Mouse (Mus musculus): ENCODE measurements at regions not wholly inside any gene's neighbourhood (a gene's known extent, or its start where the extent isn't known, plus 50 kb on each side); places are given as distances from the start of the nearest gene placed in this dataset.

- DNase-seq (ENCODE audit: low spot score) (no peak), ATAC-seq (replicated peaks; ENCODE audit: low FRiP score) (no peak)
- WGBS: 78% methylated on average over 19 of the region's 19 CpGs
- H3K27me3 ChIP-seq (replicated peaks; ENCODE audit: control insufficient read depth, insufficient read depth, low read length): no peaks in the 10 kb centered on the region
- H3K4me2 ChIP-seq: no peak overlapping the region
- H3K27ac ChIP-seq (ENCODE audit: low read depth, low read length): no peak overlapping the region
- H3K4me1 ChIP-seq (replicated peaks; ENCODE audit: control insufficient read depth, insufficient read depth, low read length): no peaks in the 10 kb centered on the region
- no peaks in the 10 kb centered on the region for H3K9me3 ChIP-seq (ENCODE audit: control insufficient read depth, low read length)
- H3K9ac ChIP-seq (ENCODE audit: low read depth, low read length): no peak overlapping the region
- no peaks in the 10 kb centered on the region for H3K36me3 ChIP-seq (ENCODE audit: control insufficient read depth, insufficient read depth, low read length)
- no peak overlapping the region for H3K4me3 ChIP-seq (ENCODE audit: low read depth, low read length)
Observed at GRCm38 (mm10) chr8:34380615-34381014, 269.1 kb upstream of the Gm10131 start.

- no peak overlapping the region for H3K4me2 ChIP-seq
- H3K27ac ChIP-seq (ENCODE audit: low read depth, low read length): no peak overlapping the region
- no peaks in the 10 kb centered on the region for H3K27me3 ChIP-seq (replicated peaks; ENCODE audit: control insufficient read depth, insufficient read depth, low read length)
- WGBS: 29% methylated on average over 3 of the region's 3 CpGs
- ATAC-seq (replicated peaks; ENCODE audit: low FRiP score) (no peak), DNase-seq (ENCODE audit: low spot score) (no peak)
- H3K9me3 ChIP-seq (ENCODE audit: control insufficient read depth, low read length): no peaks in the 10 kb centered on the region
- no peaks in the 10 kb centered on the region for H3K36me3 ChIP-seq (ENCODE audit: control insufficient read depth, insufficient read depth, low read length)
- no peak overlapping the region for H3K4me3 ChIP-seq (ENCODE audit: low read depth, low read length)
- H3K9ac ChIP-seq (ENCODE audit: low read depth, low read length): no peak overlapping the region
- H3K4me1 ChIP-seq (replicated peaks; ENCODE audit: control insufficient read depth, insufficient read depth, low read length): no peaks in the 10 kb centered on the region
Observed at GRCm38 (mm10) chr8:34377154-34377553, 265.6 kb upstream of the Gm10131 start.

GRCm38 (mm10) chr8:34374242-34374641 lies 262.7 kb upstream of the Gm10131 start:
- no peak overlapping the region for H3K4me2 ChIP-seq
- 87% methylated on average over 9 of the region's 9 CpGs for WGBS
- ATAC-seq (replicated peaks; ENCODE audit: low FRiP score): no peak

GRCm38 (mm10) chr8:34372666-34372980 lies 261.1 kb upstream of the Gm10131 start:
- Histone ChIP-seq H3K4me3 (ENCODE audit: low read depth, low read length) (no peak overlapping the region), H3K27me3 (replicated peaks; ENCODE audit: control insufficient read depth, insufficient read depth, low read length) (no peaks in the 10 kb centered on the region), H3K9me3 (ENCODE audit: control insufficient read depth, low read length) (no peaks in the 10 kb centered on the region), H3K4me2 (no peak overlapping the region), H3K36me3 (ENCODE audit: control insufficient read depth, insufficient read depth, low read length) (no peaks in the 10 kb centered on the region), H3K27ac (ENCODE audit: low read depth, low read length) (no peak overlapping the region), H3K9ac (ENCODE audit: low read depth, low read length) (no peak overlapping the region), H3K4me1 (replicated peaks; ENCODE audit: control insufficient read depth, insufficient read depth, low read length) (no peaks in the 10 kb centered on the region)
- ATAC-seq (replicated peaks; ENCODE audit: low FRiP score): no peak
- 74% methylated on average over 6 of the region's 6 CpGs for WGBS
- DNase-seq (ENCODE audit: low spot score): no peak

More at GRCm38 (mm10) chr8:34374242-34374641, 262.7 kb upstream of the Gm10131 start:
- Histone ChIP-seq H3K9ac (ENCODE audit: low read depth, low read length) (no peak overlapping the region), H3K27ac (ENCODE audit: low read depth, low read length) (no peak overlapping the region), H3K4me3 (ENCODE audit: low read depth, low read length) (no peak overlapping the region), H3K9me3 (ENCODE audit: control insufficient read depth, low read length) (no peaks in the 10 kb centered on the region), H3K27me3 (replicated peaks; ENCODE audit: control insufficient read depth, insufficient read depth, low read length) (no peaks in the 10 kb centered on the region), H3K4me1 (replicated peaks; ENCODE audit: control insufficient read depth, insufficient read depth, low read length) (no peaks in the 10 kb centered on the region), H3K36me3 (ENCODE audit: control insufficient read depth, insufficient read depth, low read length) (no peaks in the 10 kb centered on the region)
- DNase-seq (ENCODE audit: low spot score): no peak

GRCm38 (mm10) chr8:34371973-34372665 lies 260.6 kb upstream of the Gm10131 start:
- Histone ChIP-seq H3K27me3 (replicated peaks; ENCODE audit: control insufficient read depth, insufficient read depth, low read length) (no peaks in the 10 kb centered on the region), H3K4me2 (no peak overlapping the region), H3K9me3 (ENCODE audit: control insufficient read depth, low read length) (no peaks in the 10 kb centered on the region), H3K9ac (ENCODE audit: low read depth, low read length) (no peak overlapping the region), H3K4me1 (replicated peaks; ENCODE audit: control insufficient read depth, insufficient read depth, low read length) (no peaks in the 10 kb centered on the region), H3K4me3 (ENCODE audit: low read depth, low read length) (no peak overlapping the region), H3K27ac (ENCODE audit: low read depth, low read length) (no peak overlapping the region), H3K36me3 (ENCODE audit: control insufficient read depth, insufficient read depth, low read length) (no peaks in the 10 kb centered on the region)
- WGBS: 84% methylated on average over 17 of the region's 17 CpGs
- ATAC-seq (replicated peaks; ENCODE audit: low FRiP score) (no peak), DNase-seq (ENCODE audit: low spot score) (no peak)

- H3K27me3 ChIP-seq (replicated peaks; ENCODE audit: control insufficient read depth, insufficient read depth, low read length): no peaks in the 10 kb centered on the region
- H3K4me3 ChIP-seq (ENCODE audit: low read depth, low read length): no peak overlapping the region
- ATAC-seq (replicated peaks; ENCODE audit: low FRiP score) (no peak), DNase-seq (ENCODE audit: low spot score) (no peak)
- H3K4me1 ChIP-seq (replicated peaks; ENCODE audit: control insufficient read depth, insufficient read depth, low read length): no peaks in the 10 kb centered on the region
- no peak overlapping the region for H3K9ac ChIP-seq (ENCODE audit: low read depth, low read length)
- H3K9me3 ChIP-seq (ENCODE audit: control insufficient read depth, low read length): no peaks in the 10 kb centered on the region
- H3K27ac ChIP-seq (ENCODE audit: low read depth, low read length): no peak overlapping the region
- WGBS: 54% methylated on average over 5 of the region's 5 CpGs
- no peaks in the 10 kb centered on the region for H3K36me3 ChIP-seq (ENCODE audit: control insufficient read depth, insufficient read depth, low read length)
- H3K4me2 ChIP-seq: no peak overlapping the region
Observed at GRCm38 (mm10) chr8:34371391-34371790, 259.9 kb upstream of the Gm10131 start.

GRCm38 (mm10) chr8:34368556-34368955 lies 257.0 kb upstream of the Gm10131 start:
- 69% methylated on average over 2 of the region's 2 CpGs for WGBS
- no peaks in the 10 kb centered on the region for H3K9me3 ChIP-seq (ENCODE audit: control insufficient read depth, low read length)
- no peaks in the 10 kb centered on the region for H3K4me1 ChIP-seq (replicated peaks; ENCODE audit: control insufficient read depth, insufficient read depth, low read length)
- DNase-seq (ENCODE audit: low spot score) (no peak), ATAC-seq (replicated peaks; ENCODE audit: low FRiP score) (no peak)
- no peaks in the 10 kb centered on the region for H3K36me3 ChIP-seq (ENCODE audit: control insufficient read depth, insufficient read depth, low read length)
- H3K9ac ChIP-seq (ENCODE audit: low read depth, low read length): no peak overlapping the region
- H3K27ac ChIP-seq (ENCODE audit: low read depth, low read length): no peak overlapping the region
- no peak overlapping the region for H3K4me3 ChIP-seq (ENCODE audit: low read depth, low read length)
- H3K27me3 ChIP-seq (replicated peaks; ENCODE audit: control insufficient read depth, insufficient read depth, low read length): no peaks in the 10 kb centered on the region
- H3K4me2 ChIP-seq: no peak overlapping the region

- Histone ChIP-seq H3K9me3 (ENCODE audit: control insufficient read depth, low read length) (no peaks in the 10 kb centered on the region), H3K4me3 (ENCODE audit: low read depth, low read length) (no peak overlapping the region), H3K27ac (ENCODE audit: low read depth, low read length) (no peak overlapping the region), H3K27me3 (replicated peaks; ENCODE audit: control insufficient read depth, insufficient read depth, low read length) (no peaks in the 10 kb centered on the region), H3K4me2 (no peak overlapping the region), H3K36me3 (ENCODE audit: control insufficient read depth, insufficient read depth, low read length) (no peaks in the 10 kb centered on the region), H3K4me1 (replicated peaks; ENCODE audit: control insufficient read depth, insufficient read depth, low read length) (no peaks in the 10 kb centered on the region), H3K9ac (ENCODE audit: low read depth, low read length) (no peak overlapping the region)
- DNase-seq (ENCODE audit: low spot score) (no peak), ATAC-seq (replicated peaks; ENCODE audit: low FRiP score) (no peak)
- 69% methylated on average over 18 of the region's 18 CpGs for WGBS
Observed at GRCm38 (mm10) chr8:34364446-34365035, 253.0 kb upstream of the Gm10131 start.

GRCm38 (mm10) chr8:34363679-34364078 lies 252.1 kb upstream of the Gm10131 start:
- 86% methylated on average over 13 of the region's 13 CpGs for WGBS
- no peak overlapping the region for H3K9ac ChIP-seq (ENCODE audit: low read depth, low read length)
- no peak overlapping the region for H3K4me3 ChIP-seq (ENCODE audit: low read depth, low read length)
- H3K4me1 ChIP-seq (replicated peaks; ENCODE audit: control insufficient read depth, insufficient read depth, low read length): no peaks in the 10 kb centered on the region
- H3K27ac ChIP-seq (ENCODE audit: low read depth, low read length): no peak overlapping the region
- no peak overlapping the region for H3K4me2 ChIP-seq
- DNase-seq (ENCODE audit: low spot score): no peak
- H3K36me3 ChIP-seq (ENCODE audit: control insufficient read depth, insufficient read depth, low read length): no peaks in the 10 kb centered on the region
- no peak for ATAC-seq (replicated peaks; ENCODE audit: low FRiP score)
- no peaks in the 10 kb centered on the region for H3K27me3 ChIP-seq (replicated peaks; ENCODE audit: control insufficient read depth, insufficient read depth, low read length)
- H3K9me3 ChIP-seq (ENCODE audit: control insufficient read depth, low read length): no peaks in the 10 kb centered on the region

All from liver, embryonic 11.5 days (tissue).